In the genomic region with DNA sequence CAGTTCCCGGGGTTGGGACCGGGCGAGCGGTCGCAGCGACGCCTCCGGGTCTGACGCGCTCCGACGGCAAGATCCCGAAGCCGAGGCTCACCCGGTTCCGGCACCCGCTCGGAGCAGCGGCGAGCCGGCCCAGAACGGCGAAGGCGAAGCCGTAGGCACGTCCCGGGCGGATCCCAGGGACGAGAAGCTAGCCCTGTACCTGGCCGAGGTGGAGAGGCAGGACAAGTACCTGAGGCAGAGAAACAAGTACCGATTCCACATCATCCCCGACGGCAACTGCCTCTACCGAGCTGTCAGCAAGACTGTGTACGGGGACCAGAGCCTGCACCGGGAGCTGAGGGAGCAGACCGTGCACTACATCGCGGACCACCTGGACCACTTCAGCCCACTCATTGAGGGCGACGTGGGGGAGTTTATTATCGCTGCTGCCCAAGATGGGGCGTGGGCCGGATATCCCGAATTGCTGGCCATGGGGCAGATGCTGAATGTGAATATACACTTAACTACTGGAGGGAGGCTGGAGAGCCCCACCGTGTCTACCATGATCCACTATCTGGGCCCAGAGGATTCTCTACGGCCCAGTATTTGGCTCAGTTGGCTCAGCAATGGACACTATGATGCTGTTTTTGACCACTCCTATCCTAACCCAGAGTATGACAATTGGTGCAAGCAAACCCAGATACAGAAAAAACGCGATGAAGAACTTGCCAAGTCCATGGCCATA, we compare ENCODE assay signal across 8 mouse cellular contexts. TPM values are rescaled to one million over a fixed set of nuclear protein-coding genes. Genes with fewer than 3 reads are reported as not detected.
DNase-seq lines count a peak whose midpoint lies in the region; ATAC-seq and TF ChIP-seq lines count a peak whose summit lies in the region.

No protein-coding gene starts in this region.

- TF ChIP-seq CTCF in gastrocnemius, adult 2 months (IDR thresholded peaks at IDR 0.05) = no peak

- no peak for DNase-seq in gastrocnemius, adult 2 months
- no peak for DNase-seq in gastrocnemius, postnatal 10 days
- peak; percentile 26 for DNase-seq in embryo, embryonic 10.5 days (ENCODE audit: low spot score)
- peak; percentile 38 for DNase-seq in heart, adult 8-10 months (ENCODE audit: low spot score)
- DNase-seq in kidney, adult 8-10 months = peak; percentile 20 to 21
- peak; percentile 20 for DNase-seq in liver, embryonic 13.5 days
- peak; percentile 65 for DNase-seq in naive thymus-derived CD4-positive, alpha-beta T cell, adult 2 months (ENCODE audit: low read depth)

- WGBS in liver, embryonic 13.5 days (ENCODE audit: insufficient replicate concordance) = 4% methylated on average over 49 of the region's 49 CpGs
- WGBS in stomach, embryonic 16.5 days = 3% methylated on average over 49 of the region's 49 CpGs

- no peaks in the 10 kb centered on the region for H3K9me3 ChIP-seq in liver, embryonic 13.5 days (replicated peaks)
- no peaks in the 10 kb centered on the region for H3K9me3 ChIP-seq in stomach, embryonic 16.5 days (replicated peaks; ENCODE audit: control insufficient read depth, low read length)

- H3K27me3 ChIP-seq in liver, embryonic 13.5 days = peaks cover 27% of the 10 kb centered on the region
- no peaks in the 10 kb centered on the region for H3K27me3 ChIP-seq in stomach, embryonic 16.5 days (ENCODE audit: control insufficient read depth, insufficient read depth, low read length)

- intact Hi-C loops in gastrocnemius, adult 2 months (cut with DNase I) = loop anchor here (2.0 to 5.0 kb wide), 2 partner anchors 104 to 132 kb away; no protein-coding TSS in a partner anchor

- H3K4me2 ChIP-seq in liver, embryonic 13.5 days = peak overlapping the region; percentile 97
- peak overlapping the region; percentile 54 for H3K4me2 ChIP-seq in stomach, embryonic 16.5 days (ENCODE audit: low read depth, low read length)

- H3K27ac ChIP-seq in gastrocnemius, adult 2 months = peak overlapping the region; percentile 98
- peak overlapping the region; percentile 86 for H3K27ac ChIP-seq in liver, embryonic 13.5 days
- peak overlapping the region; percentile 92; the same call in 1 of the 2 replicates for H3K27ac ChIP-seq in stomach, embryonic 16.5 days (ENCODE audit: low read length)

- H3K9ac ChIP-seq in liver, embryonic 13.5 days = peak overlapping the region; percentile 82
- peak overlapping the region; percentile 88 for H3K9ac ChIP-seq in stomach, embryonic 16.5 days (ENCODE audit: low read length)

- peak overlapping the region; percentile 83 for H3K4me3 ChIP-seq in gastrocnemius, adult 2 months
- H3K4me3 ChIP-seq in liver, embryonic 13.5 days (replicated peaks) = peak overlapping the region; percentile 76
- H3K4me3 ChIP-seq in stomach, embryonic 16.5 days (replicated peaks; ENCODE audit: low read length) = peak overlapping the region; percentile 77

- H3K36me3 ChIP-seq in liver, embryonic 13.5 days = no peaks in the 10 kb centered on the region
- no peaks in the 10 kb centered on the region for H3K36me3 ChIP-seq in stomach, embryonic 16.5 days (ENCODE audit: control insufficient read depth, insufficient read depth, low read length)

- ATAC-seq in liver, embryonic 13.5 days (ENCODE audit: low read depth) = no peak
- ATAC-seq in stomach, embryonic 16.5 days (ENCODE audit: insufficient read depth, low FRiP score) = peak; percentile 6; the same call in 1 of the 2 replicates

- H3K4me1 ChIP-seq in liver, embryonic 13.5 days (replicated peaks) = peaks cover 28% of the 10 kb centered on the region
- 0 out of 2 replicates have a peak, but pooled peaks cover 5% of the 10 kb centered on the region for H3K4me1 ChIP-seq in stomach, embryonic 16.5 days (ENCODE audit: control insufficient read depth, insufficient read depth, low read length)

RNA-seq across cellular contexts. Expression of a gene that starts 1.3 kb away (rescaled TPM):
- 10 to 100 TPM in 1 of 2 experiments, 1 to 10 TPM in 1; 8.1 to 16.8 TPM for total RNA-seq in gastrocnemius, adult 2 months (2021)
- total RNA-seq in gastrocnemius, postnatal 10 days (2021) = 10 to 100 TPM; 17.6 to 25.0 TPM
- total RNA-seq in heart, adult 8-10 months (2022) = 10 to 100 TPM; 12.5 to 30.7 (median 21.5) TPM
- 0.48 and 0.65 TPM in 2 replicates for polyA plus RNA-seq in liver, embryonic 13.5 days (2015; fragmentation: Nextera tagmentation; extraction: Ambion mirVana)
- 0.84 and 1.7 TPM in 2 replicates for polyA plus RNA-seq in stomach, embryonic 16.5 days (2015; fragmentation: Nextera tagmentation; extraction: Ambion mirVana)

Comparison
In these comparisons a context has a peak if more than half of its experiments do, and no peak if none do; other contexts are left out.
1. DNase-seq: peak in embryo, embryonic 10.5 days (single experiment), heart, adult 8-10 months (single experiment), kidney, adult 8-10 months (2 of 2), liver, embryonic 13.5 days (single experiment) and naive thymus-derived CD4-positive, alpha-beta T cell, adult 2 months (single experiment); none in gastrocnemius, adult 2 months (single experiment) and gastrocnemius, postnatal 10 days (single experiment).
2. Peak in every context shown above with its lines, with median percentiles within 50 percentile points of each other: H3K27ac ChIP-seq and H3K4me3 ChIP-seq.